Mouse (Mus musculus): ENCODE measurements around the gene Kat2b.
"Not testable (repeated sequence)": the region's sequence is repeated elsewhere in the genome, so short reads cannot be mapped to it uniquely, and the experiment has no call there.

The Kat2b gene

GRCm38 (mm10) chr17:53664267-53664666, 97.6 kb downstream of the Kat2b start:
- no peak for DNase-seq

- DNase-seq = no peak
These were observed 98.2 kb downstream of the Kat2b start for GRCm38 (mm10) chr17:53664703-53665382.

- DNase-seq = no peak
These were observed 103.8 kb downstream of the Kat2b start for GRCm38 (mm10) chr17:53670453-53670852.

GRCm38 (mm10) chr17:53678716-53679115, 112.1 kb downstream of the Kat2b start:
- peak; percentile 7 for DNase-seq

- no peak for DNase-seq
These were observed 121.7 kb downstream of the Kat2b start for GRCm38 (mm10) chr17:53688321-53688720.

GRCm38 (mm10) chr17:53688877-53689802, 122.5 kb downstream of the Kat2b start, which contains the start of gene Sgo1:
Gene Sgo1, minus strand, starts transcription at chr17:53689333.
- peak; percentile 97 for DNase-seq

- DNase-seq = peak; percentile 7
These were observed 123.3 kb downstream of the Kat2b start for GRCm38 (mm10) chr17:53689946-53690345.

- DNase-seq = peak; percentile 59
These were observed 127.4 kb downstream of the Kat2b start for GRCm38 (mm10) chr17:53694039-53694438.

GRCm38 (mm10) chr17:53697521-53697920, 130.9 kb downstream of the Kat2b start:
- DNase-seq = not testable (repeated sequence)

GRCm38 (mm10) chr17:53714453-53714852, 147.8 kb downstream of the Kat2b start:
- DNase-seq = no peak

GRCm38 (mm10) chr17:53715161-53715560, 148.5 kb downstream of the Kat2b start:
- DNase-seq = not testable (repeated sequence)

GRCm38 (mm10) chr17:53718474-53718873, 151.8 kb downstream of the Kat2b start:
- no peak for DNase-seq

- DNase-seq = not testable (repeated sequence)
These were observed 152.3 kb downstream of the Kat2b start for GRCm38 (mm10) chr17:53718916-53719315.
